Mouse (Mus musculus) liver, postnatal 0 days (tissue): Measurements from ENCODE around the gene C2cd3.

ENCODE experiments used
- CTCF ChIP-seq: sonication (generic); IDR thresholded peaks from 2 replicates; pipeline ENCODE4 v1.5.1; 2016; ENCODE audit warnings: antibody characterized with exemption, low read depth
- EP300 ChIP-seq: IDR thresholded peaks from 2 replicates; pipeline ENCODE4 v1.6.1; 2016; ENCODE audit warnings: antibody characterized with exemption, low read depth, mild to moderate bottlenecking

GRCm38 (mm10) chr7:100497402-100497801 lies 125.4 kb downstream of the C2cd3 start:
- no peak for TF ChIP-seq CTCF
- no peak for TF ChIP-seq EP300
